Mouse (Mus musculus) midbrain, postnatal 0 days (tissue): Measurements from ENCODE around the gene Mfsd4a. TPM values are rescaled to one million over a fixed set of nuclear protein-coding genes. Genes with fewer than 3 reads are reported as not detected.

Experiments
- ATAC-seq: fragments of 200-750 bp; cut with Nextera tagmentation; 2 replicates; pipeline ENCODE4 v1.8.0; 2017; ENCODE audit warnings: moderate number of reproducible peaks, mild to moderate bottlenecking, moderate TSS enrichment, moderate library complexity; ENCODE audit not compliant: low FRiP score
- DNase-seq: peaks from one replicate; pipeline ENCODE4 v3.0.0-alpha.2; 2015; ENCODE audit warnings: low spot score
- H3K27ac ChIP-seq: fragments of 300-500 bp; sonication (generic); 2 replicates; pipeline ENCODE4 v1.5.1; 2014; ENCODE audit warnings: low read depth, mild to moderate bottlenecking, low read length, mixed read lengths
- H3K27me3 ChIP-seq: fragments of 300-500 bp; sonication (generic); 2 replicates; pipeline ENCODE4 v1.6.1; 2014; ENCODE audit warnings: low read length, control low read depth, mixed read lengths; ENCODE audit not compliant: insufficient read depth
- H3K36me3 ChIP-seq: fragments of 300-500 bp; sonication (generic); 2 replicates; pipeline ENCODE4 v1.6.1; 2014; ENCODE audit warnings: low read length, control low read depth, mixed read lengths; ENCODE audit not compliant: insufficient read depth
- H3K4me1 ChIP-seq: fragments of 300-500 bp; sonication (generic); 2 replicates; pipeline ENCODE4 v1.6.1; 2014; ENCODE audit warnings: mild to moderate bottlenecking, control low read depth, antibody characterized with exemption, low read length, mixed read lengths; ENCODE audit not compliant: insufficient read depth
- H3K4me2 ChIP-seq: fragments of 300-500 bp; sonication (generic); 2 replicates; pipeline ENCODE4 v1.6.1; 2014; ENCODE audit warnings: low read depth, mild to moderate bottlenecking, low read length, mixed read lengths; ENCODE audit not compliant: poor library complexity, severe bottlenecking
- H3K4me3 ChIP-seq: fragments of 300-500 bp; sonication (generic); 2 replicates; pipeline ENCODE4 v1.5.1; 2014; ENCODE audit warnings: low read depth, mild to moderate bottlenecking, low read length, moderate library complexity
- H3K9ac ChIP-seq: fragments of 300-500 bp; sonication (generic); replicated peaks from 2 replicates; pipeline ENCODE4 v1.6.1; 2014; ENCODE audit warnings: mild to moderate bottlenecking, low read length, moderate library complexity, mixed read lengths; ENCODE audit not compliant: poor library complexity, severe bottlenecking
- H3K9me3 ChIP-seq: fragments of 300-500 bp; sonication (generic); 2 replicates; pipeline ENCODE4 v1.6.1; 2016; ENCODE audit warnings: low read length, control low read depth
- CTCF ChIP-seq: IDR thresholded peaks from 2 replicates; pipeline ENCODE4 v1.5.1; 2016; ENCODE audit warnings: antibody characterized with exemption, mild to moderate bottlenecking
- WGBS: fragments of 180-500 bp; shearing (Covaris S2); extraction: QIAGEN DNeasy Blood & Tissue Kit; methylation state at CpG from one replicate; pipeline ENCODE4 v1.1.7; 2014; 5-methylcytosine and 5-hydroxymethylcytosine counted together
- polyA plus RNA-seq: library from polyadenylated mRNA; unstranded; fragments of >200 nt; fragmentation: Nextera tagmentation; extraction: Ambion mirVana; gene quantifications from 2 replicates; pipeline ENCODE4 v1.2.1, GENCODE M21; 2015
- total RNA-seq: library from RNA; depleted of rRNA; stranded (reverse); fragments of >200 nt; gene quantifications from 2 replicates; pipeline ENCODE4 v1.2.3, GENCODE M21; 2014

Mfsd4a gene
- total and polyA plus RNA-seq, 2 experiments from 2014 or later: 9.0 to 9.2 TPM

DNA sequence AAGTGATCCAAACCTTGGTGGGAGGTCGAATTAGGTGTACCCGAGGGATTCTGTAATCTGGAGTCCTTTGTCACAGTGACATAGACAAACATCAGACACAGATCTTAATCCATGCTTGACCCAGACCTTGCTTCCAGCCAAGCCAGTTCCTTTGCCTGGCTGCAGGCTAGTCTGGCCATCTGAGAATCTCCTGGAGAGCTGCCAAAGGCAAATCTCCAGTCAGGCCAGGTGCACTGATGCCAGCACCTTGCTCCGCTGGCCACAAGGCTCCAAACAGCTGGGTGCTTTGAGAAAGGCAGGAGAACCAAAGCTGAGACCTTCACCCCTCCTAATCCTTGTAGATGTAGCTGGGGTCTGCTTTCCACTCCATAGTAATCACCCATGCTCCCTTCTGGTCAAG, 16.1 kb downstream of the Mfsd4a start:
- WGBS: 66% methylated on average over 3 of the region's 3 CpGs
- H3K4me3 ChIP-seq: no peak overlapping the region
- H3K4me2 ChIP-seq: no peak overlapping the region
- no peak overlapping the region for H3K27ac ChIP-seq
- no peaks in the 10 kb centered on the region for H3K4me1 ChIP-seq
- ATAC-seq (no peak), DNase-seq (no peak)
- H3K27me3 ChIP-seq: no peaks in the 10 kb centered on the region
- 0 out of 2 replicates have a peak, but pooled peaks cover 5% of the 10 kb centered on the region for H3K36me3 ChIP-seq
- TF ChIP-seq CTCF: no peak
- no peak overlapping the region for H3K9ac ChIP-seq
- no peaks in the 10 kb centered on the region for H3K9me3 ChIP-seq

DNA sequence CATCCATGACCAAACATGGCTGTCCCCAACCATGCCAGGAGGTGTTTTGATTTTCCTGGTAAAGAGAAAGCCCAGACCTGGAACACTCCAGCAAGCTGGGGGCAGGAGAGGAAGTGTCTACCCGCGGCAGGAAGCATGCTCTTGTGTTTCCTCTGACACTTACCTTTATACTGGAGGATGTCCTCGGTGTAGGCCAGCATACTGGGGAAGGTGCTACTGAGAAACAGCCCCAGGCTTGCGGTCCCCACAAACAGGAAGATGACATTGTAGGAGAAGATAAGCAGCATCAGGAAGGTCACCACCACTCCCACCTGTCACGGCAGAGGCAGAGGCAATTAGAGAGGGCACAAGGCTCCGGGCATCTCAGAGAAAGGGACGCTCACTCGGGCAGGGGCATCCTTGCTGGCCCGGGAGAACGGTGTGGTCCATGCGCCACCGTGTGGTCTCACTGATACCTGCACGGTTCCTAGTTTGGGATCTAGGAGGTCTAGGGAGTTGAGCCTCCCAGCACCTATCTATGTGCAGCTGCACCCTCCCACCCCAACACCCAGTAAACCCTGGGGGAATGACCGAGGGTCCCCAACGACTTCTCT, 21.6 kb downstream of the Mfsd4a start:
- DNase-seq (peak; percentile 55), ATAC-seq (0 out of 2 replicates have a peak, but pooled peaks have one; percentile 34)
- WGBS: 28% methylated on average over 15 of the region's 15 CpGs
- H3K27ac ChIP-seq: no peak overlapping the region
- H3K9me3 ChIP-seq: no peaks in the 10 kb centered on the region
- H3K4me2 ChIP-seq: no peak overlapping the region
- H3K4me3 ChIP-seq: no peak overlapping the region
- no peak overlapping the region for H3K9ac ChIP-seq
- H3K36me3 ChIP-seq: no peaks in the 10 kb centered on the region
- no peaks in the 10 kb centered on the region for H3K27me3 ChIP-seq
- peak; percentile 82 for TF ChIP-seq CTCF
- no peaks in the 10 kb centered on the region for H3K4me1 ChIP-seq

DNA sequence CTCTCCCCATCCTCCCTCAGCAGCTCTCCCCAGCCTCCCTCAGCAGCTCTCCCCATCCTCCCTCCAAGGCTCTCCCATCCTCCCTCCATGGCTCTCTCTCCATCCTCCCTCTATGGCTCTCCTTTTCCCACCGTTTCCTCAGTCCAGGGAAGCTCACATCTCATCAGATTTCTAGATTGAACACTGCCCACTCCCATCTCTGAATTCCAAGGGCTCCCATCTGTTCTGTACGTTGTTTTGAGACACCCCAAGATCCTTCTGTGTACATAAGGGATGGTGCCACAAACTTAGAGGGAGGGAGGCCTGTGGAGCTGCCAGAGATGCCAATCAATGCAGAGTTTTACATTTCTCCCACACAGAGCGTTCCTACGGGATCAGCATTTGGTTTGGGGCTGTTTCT, 24.1 kb downstream of the Mfsd4a start:
- H3K4me1 ChIP-seq: no peaks in the 10 kb centered on the region
- 68% methylated on average over 4 of the region's 4 CpGs for WGBS
- no peak overlapping the region for H3K9ac ChIP-seq
- no peak overlapping the region for H3K27ac ChIP-seq
- H3K4me3 ChIP-seq: no peak overlapping the region
- no peak overlapping the region for H3K4me2 ChIP-seq
- no peak for TF ChIP-seq CTCF
- no peaks in the 10 kb centered on the region for H3K36me3 ChIP-seq
- no peaks in the 10 kb centered on the region for H3K9me3 ChIP-seq
- DNase-seq (no peak), ATAC-seq (no peak)
- H3K27me3 ChIP-seq: no peaks in the 10 kb centered on the region

DNA sequence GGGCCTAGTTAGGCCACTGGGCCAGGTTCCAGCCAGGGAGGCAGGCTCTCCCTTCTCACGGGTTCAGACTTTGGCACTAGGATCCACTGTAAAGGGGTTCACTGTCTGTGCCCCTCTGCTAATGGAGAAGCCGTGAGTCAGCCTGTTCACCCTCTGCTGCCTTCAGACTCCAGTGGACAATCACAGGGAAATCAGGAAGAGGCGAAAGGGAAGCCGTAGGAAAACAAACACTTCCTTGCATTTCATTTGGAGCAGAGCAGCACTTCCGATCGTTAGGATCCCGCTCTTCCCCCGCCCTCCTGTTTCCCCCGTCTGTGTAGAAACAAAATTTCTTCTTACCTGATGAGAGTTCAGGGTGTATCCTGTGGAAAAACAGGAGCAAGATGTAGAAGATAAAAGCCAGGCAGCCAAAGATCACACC, 27.7 kb downstream of the Mfsd4a start:
- H3K4me2 ChIP-seq: no peak overlapping the region
- no peaks in the 10 kb centered on the region for H3K27me3 ChIP-seq
- H3K4me3 ChIP-seq: no peak overlapping the region
- H3K9me3 ChIP-seq: no peaks in the 10 kb centered on the region
- H3K27ac ChIP-seq: no peak overlapping the region
- H3K4me1 ChIP-seq: no peaks in the 10 kb centered on the region
- no peak for ATAC-seq
- TF ChIP-seq CTCF: no peak
- no peaks in the 10 kb centered on the region for H3K36me3 ChIP-seq
- DNase-seq: peak; percentile 17
- no peak overlapping the region for H3K9ac ChIP-seq
- 69% methylated on average over 9 of the region's 9 CpGs for WGBS

DNA sequence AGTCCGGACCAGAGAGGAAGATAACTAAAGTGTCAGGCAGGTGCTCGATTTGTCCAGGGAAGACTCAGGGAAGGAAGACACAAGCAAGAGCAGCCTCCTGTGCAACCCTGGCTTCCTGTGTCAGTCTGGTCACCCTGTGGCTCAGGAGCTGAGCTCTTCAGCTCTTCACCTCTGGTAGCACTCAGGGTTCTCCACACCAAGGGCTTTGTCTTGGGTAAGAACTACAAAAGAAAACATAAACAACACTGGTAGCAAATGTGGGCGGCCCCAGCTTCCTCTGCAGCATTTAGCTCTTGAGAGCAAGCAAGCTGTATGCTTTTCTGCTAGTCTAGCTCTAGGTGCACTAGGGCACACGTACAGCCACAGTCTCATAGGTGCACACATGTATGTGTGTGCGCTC, 29.1 kb downstream of the Mfsd4a start:
- no peak for DNase-seq
- no peak for ATAC-seq
- TF ChIP-seq CTCF: no peak
- Histone ChIP-seq H3K9me3 (no peaks in the 10 kb centered on the region), H3K4me2 (no peak overlapping the region), H3K27me3 (no peaks in the 10 kb centered on the region), H3K36me3 (no peaks in the 10 kb centered on the region), H3K4me1 (no peaks in the 10 kb centered on the region), H3K4me3 (no peak overlapping the region), H3K9ac (no peak overlapping the region), H3K27ac (no peak overlapping the region)
- 83% methylated on average over 5 of the region's 5 CpGs for WGBS

DNA sequence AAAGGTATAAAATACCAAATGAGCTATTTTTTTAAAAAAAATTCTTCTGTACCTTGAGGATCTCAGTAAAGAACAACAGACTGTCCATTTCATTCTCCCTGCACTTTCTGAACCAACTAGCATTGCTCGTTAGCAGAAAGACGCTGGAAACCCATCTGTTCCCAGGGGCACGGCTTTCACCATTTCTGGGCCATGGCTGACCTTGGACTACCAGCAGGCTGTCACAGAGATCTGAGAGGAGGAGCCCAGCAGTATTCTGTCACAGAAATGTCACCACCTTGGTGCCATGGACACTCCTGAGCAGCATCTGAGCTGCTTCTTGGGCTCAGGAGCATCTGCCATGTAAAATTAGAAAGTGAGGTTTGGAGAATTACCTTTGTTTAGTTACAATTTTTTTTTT, 30.1 kb downstream of the Mfsd4a start:
- Histone ChIP-seq H3K4me2 (no peak overlapping the region), H3K27ac (no peak overlapping the region), H3K4me1 (no peaks in the 10 kb centered on the region), H3K4me3 (no peak overlapping the region), H3K36me3 (peaks cover 7% of the 10 kb centered on the region), H3K9me3 (no peaks in the 10 kb centered on the region), H3K27me3 (no peaks in the 10 kb centered on the region), H3K9ac (no peak overlapping the region)
- no peak for ATAC-seq
- DNase-seq: no peak
- no peak for TF ChIP-seq CTCF
- WGBS: 76% methylated on average over 3 of the region's 3 CpGs
